Mouse (Mus musculus): ENCODE results near the gene Rbm47. TPM values are rescaled to one million over a fixed set of nuclear protein-coding genes. Genes with fewer than 3 reads are reported as not detected.
A peak's percentile ranks its signal among the peaks of the same experiment; 100 is the strongest.

The Rbm47 gene
- polyA plus RNA-seq, 1 experiment from 2014 or later, result 41.5 TPM

DNA sequence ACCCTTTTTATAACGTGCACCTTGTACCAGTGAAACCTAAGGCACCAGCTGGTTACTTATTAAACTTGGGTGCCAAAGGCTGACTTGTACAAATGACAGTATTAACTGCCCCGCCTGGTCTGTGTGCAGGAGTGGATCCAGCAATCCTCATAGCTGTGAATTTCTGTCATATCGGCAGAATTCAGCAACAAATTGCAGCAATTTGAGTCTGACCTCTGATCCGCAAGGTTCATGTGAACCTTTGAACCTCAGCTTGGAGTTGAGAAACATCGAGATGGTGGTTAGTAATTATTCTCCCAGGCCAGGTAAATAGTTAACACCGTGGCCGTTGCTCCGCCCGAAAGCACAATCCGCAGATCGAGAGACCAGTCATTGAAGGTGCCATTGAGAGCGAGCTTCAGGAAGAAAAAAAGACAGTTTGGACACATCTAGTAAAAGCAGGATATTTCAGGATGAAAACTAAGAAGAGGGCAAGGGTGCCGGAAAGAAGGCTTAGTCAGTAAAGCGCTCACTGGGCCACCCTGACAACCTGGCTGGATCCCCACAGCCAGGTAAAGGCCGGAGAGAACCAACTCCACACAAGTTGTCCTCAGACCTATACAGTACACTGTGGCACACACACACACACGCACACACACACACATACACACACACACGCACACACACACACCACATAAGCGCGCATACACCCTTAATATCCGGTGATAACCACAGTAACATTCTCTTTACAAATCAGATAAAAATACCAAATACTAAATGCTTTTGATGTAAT lies 120.0 kb downstream of the Rbm47 start:
- H3K36me3 ChIP-seq (ENCODE audit: insufficient read depth, low read length), result no peaks in the 10 kb centered on the region
- H3K4me1 ChIP-seq (ENCODE audit: insufficient read depth, low read depth, low read length), result no peaks in the 10 kb centered on the region; the same call in 1 of the 2 replicates
- TF ChIP-seq EP300 (IDR thresholded peaks at IDR 0.05), result no peak
- TF ChIP-seq CTCF (IDR thresholded peaks at IDR 0.05), result no peak
- no peak overlapping the region for H3K27ac ChIP-seq (ENCODE audit: low read length)
- H3K4me2 ChIP-seq (replicated peaks; ENCODE audit: low read depth, low read length), result no peak overlapping the region
- H3K9ac ChIP-seq (replicated peaks; ENCODE audit: low read depth), result no peak overlapping the region
- H3K9me3 ChIP-seq (ENCODE audit: low read length), result no peaks in the 10 kb centered on the region
- no peak overlapping the region for H3K4me3 ChIP-seq (ENCODE audit: low read depth, low read length)
- DNase-seq (ENCODE audit: low spot score) (no peak), ATAC-seq (no peak)
- 66% methylated on average over 20 of the region's 20 CpGs for WGBS
- H3K27me3 ChIP-seq (replicated peaks; ENCODE audit: insufficient read depth, low read length), result no peaks in the 10 kb centered on the region

GRCm38 (mm10) chr5:66050841-66051240 lies 122.1 kb downstream of the Rbm47 start:
- H3K4me1 ChIP-seq (ENCODE audit: insufficient read depth, low read depth, low read length), result no peaks in the 10 kb centered on the region; the same call in 1 of the 2 replicates
- H3K4me2 ChIP-seq (replicated peaks; ENCODE audit: low read depth, low read length), result no peak overlapping the region
- DNase-seq (ENCODE audit: low spot score), result no peak
- no peaks in the 10 kb centered on the region for H3K27me3 ChIP-seq (replicated peaks; ENCODE audit: insufficient read depth, low read length)
- no peak overlapping the region for H3K9ac ChIP-seq (replicated peaks; ENCODE audit: low read depth)
- H3K27ac ChIP-seq (ENCODE audit: low read length), result no peak overlapping the region
- WGBS, result 56% methylated on average over 5 of the region's 5 CpGs
- H3K4me3 ChIP-seq (ENCODE audit: low read depth, low read length), result no peak overlapping the region
- TF ChIP-seq CTCF (IDR thresholded peaks at IDR 0.05), result no peak
- TF ChIP-seq EP300 (IDR thresholded peaks at IDR 0.05), result no peak
- H3K9me3 ChIP-seq (ENCODE audit: low read length), result no peaks in the 10 kb centered on the region
- no peaks in the 10 kb centered on the region for H3K36me3 ChIP-seq (ENCODE audit: insufficient read depth, low read length)
- no peak for ATAC-seq

- no peak overlapping the region for H3K9ac ChIP-seq (replicated peaks; ENCODE audit: low read depth)
- TF ChIP-seq CTCF (IDR thresholded peaks at IDR 0.05) (no peak), EP300 (IDR thresholded peaks at IDR 0.05) (no peak)
- WGBS, result 64% methylated on average over 3 of the region's 3 CpGs
- no peaks in the 10 kb centered on the region for H3K27me3 ChIP-seq (replicated peaks; ENCODE audit: insufficient read depth, low read length)
- no peaks in the 10 kb centered on the region for H3K4me1 ChIP-seq (ENCODE audit: insufficient read depth, low read depth, low read length)
- no peak overlapping the region for H3K4me2 ChIP-seq (replicated peaks; ENCODE audit: low read depth, low read length)
- H3K27ac ChIP-seq (ENCODE audit: low read length), result no peak overlapping the region
- H3K9me3 ChIP-seq (ENCODE audit: low read length), result no peaks in the 10 kb centered on the region
- no peak overlapping the region for H3K4me3 ChIP-seq (ENCODE audit: low read depth, low read length)
- ATAC-seq (no peak), DNase-seq (ENCODE audit: low spot score) (no peak)
- H3K36me3 ChIP-seq (ENCODE audit: insufficient read depth, low read length), result no peaks in the 10 kb centered on the region
Measured at GRCm38 (mm10) chr5:66046356-66046755, 126.6 kb downstream of the Rbm47 start.

DNA sequence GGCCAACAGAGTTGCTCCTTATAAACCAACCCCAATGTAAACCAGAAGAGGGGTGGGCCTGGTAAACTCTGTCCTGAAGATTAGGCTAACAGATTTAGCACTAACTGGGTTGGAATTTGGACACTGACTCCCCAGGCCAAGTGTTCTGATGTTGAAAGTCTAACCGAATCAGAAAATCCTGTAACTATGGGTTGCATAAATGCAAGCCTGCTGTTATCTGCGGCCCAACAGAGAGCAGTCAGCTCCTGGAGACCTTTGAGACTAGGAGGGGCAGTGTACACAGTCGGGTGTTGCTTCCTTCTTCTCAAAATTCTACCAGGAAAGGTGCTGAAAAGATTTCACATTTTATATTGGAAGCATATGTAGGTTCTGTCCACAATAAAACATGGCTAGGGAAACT lies 129.0 kb downstream of the Rbm47 start:
- TF ChIP-seq EP300 (IDR thresholded peaks at IDR 0.05), result no peak
- no peak for TF ChIP-seq CTCF (IDR thresholded peaks at IDR 0.05)
- no peaks in the 10 kb centered on the region for H3K4me1 ChIP-seq (ENCODE audit: insufficient read depth, low read depth, low read length)
- no peaks in the 10 kb centered on the region for H3K9me3 ChIP-seq (ENCODE audit: low read length)
- WGBS, result 54% methylated on average over 3 of the region's 3 CpGs
- no peak for ATAC-seq
- no peak for DNase-seq (ENCODE audit: low spot score)
- H3K27me3 ChIP-seq (replicated peaks; ENCODE audit: insufficient read depth, low read length), result no peaks in the 10 kb centered on the region
- no peak overlapping the region for H3K9ac ChIP-seq (replicated peaks; ENCODE audit: low read depth)
- 0 out of 2 replicates have a peak overlapping the region, but pooled peaks have one; percentile 9 for H3K27ac ChIP-seq (ENCODE audit: low read length)
- H3K4me3 ChIP-seq (ENCODE audit: low read depth, low read length), result no peak overlapping the region
- H3K4me2 ChIP-seq (replicated peaks; ENCODE audit: low read depth, low read length), result no peak overlapping the region
- no peaks in the 10 kb centered on the region for H3K36me3 ChIP-seq (ENCODE audit: insufficient read depth, low read length)

- WGBS, result 34% methylated on average over 10 of the region's 10 CpGs
- Histone ChIP-seq H3K27me3 (replicated peaks; ENCODE audit: insufficient read depth, low read length) (no peaks in the 10 kb centered on the region), H3K36me3 (ENCODE audit: insufficient read depth, low read length) (no peaks in the 10 kb centered on the region), H3K4me3 (ENCODE audit: low read depth, low read length) (no peak overlapping the region), H3K27ac (ENCODE audit: low read length) (no peak overlapping the region), H3K9me3 (ENCODE audit: low read length) (no peaks in the 10 kb centered on the region), H3K9ac (replicated peaks; ENCODE audit: low read depth) (no peak overlapping the region), H3K4me2 (replicated peaks; ENCODE audit: low read depth, low read length) (no peak overlapping the region), H3K4me1 (ENCODE audit: insufficient read depth, low read depth, low read length) (no peaks in the 10 kb centered on the region)
- DNase-seq (ENCODE audit: low spot score) (peak; percentile 62), ATAC-seq (0 out of 2 replicates have a peak, but pooled peaks have one; percentile 38)
- TF ChIP-seq EP300 (IDR thresholded peaks at IDR 0.05) (no peak), CTCF (IDR thresholded peaks at IDR 0.05) (no peak)
Measured at GRCm38 (mm10) chr5:66042651-66043340, 130.1 kb downstream of the Rbm47 start.

- no peak for ATAC-seq
- no peak overlapping the region for H3K4me2 ChIP-seq (replicated peaks; ENCODE audit: low read depth, low read length)
- WGBS, result 59% methylated on average over 7 of the region's 7 CpGs
- no peak overlapping the region for H3K4me3 ChIP-seq (ENCODE audit: low read depth, low read length)
- no peak overlapping the region for H3K27ac ChIP-seq (ENCODE audit: low read length)
- no peaks in the 10 kb centered on the region for H3K36me3 ChIP-seq (ENCODE audit: insufficient read depth, low read length)
- H3K9ac ChIP-seq (replicated peaks; ENCODE audit: low read depth), result no peak overlapping the region
- no peak for TF ChIP-seq CTCF (IDR thresholded peaks at IDR 0.05)
- peaks cover 14% of the 10 kb centered on the region for H3K4me1 ChIP-seq (ENCODE audit: insufficient read depth, low read depth, low read length)
- DNase-seq (ENCODE audit: low spot score), result no peak
- H3K27me3 ChIP-seq (replicated peaks; ENCODE audit: insufficient read depth, low read length), result no peaks in the 10 kb centered on the region
- H3K9me3 ChIP-seq (ENCODE audit: low read length), result no peaks in the 10 kb centered on the region
Measured at GRCm38 (mm10) chr5:66040744-66041279, 132.1 kb downstream of the Rbm47 start.

All from lung, postnatal 0 days (tissue).